10 mouse cellular contexts compared by ENCODE assay signal in the genomic region with DNA sequence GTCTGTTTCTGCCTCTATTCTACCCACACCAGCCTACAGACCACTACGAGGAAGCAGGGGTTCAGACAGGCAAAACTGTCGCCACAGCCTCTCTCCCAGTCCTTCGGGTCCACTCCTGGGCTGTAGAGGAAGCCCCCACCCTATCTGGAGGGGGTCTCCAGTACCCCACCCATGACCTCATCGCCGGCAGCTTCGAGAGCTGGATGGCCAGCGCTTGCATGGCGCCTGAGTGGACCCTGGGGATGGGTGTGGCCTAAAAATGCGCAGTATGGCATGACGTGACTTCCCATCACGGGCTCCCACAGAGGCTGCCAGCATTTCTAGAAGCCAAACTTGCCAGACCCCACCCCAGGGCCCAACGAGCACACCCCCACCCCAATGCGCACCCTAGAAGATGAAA. TPM values are rescaled to one million over a fixed set of nuclear protein-coding genes. Genes with fewer than 3 reads are reported as not detected.
A peak's percentile ranks its signal among the peaks of the same experiment; 100 is the strongest.
DNase-seq lines count a peak whose midpoint lies in the region; ATAC-seq lines count a peak whose summit lies in the region.
"Had no signal": no experiment of that assay in that cellular context is flagged by ENCODE, and none has a peak within 500 bp of the region (broad histone marks: within the 10 kb centered on the region; RNA-seq: fewer than 3 reads in every experiment).

No protein-coding gene starts in this region.

- no peak for DNase-seq in hindbrain, embryonic 14.5 days (ENCODE audit: low spot score)
- DNase-seq in gastrocnemius, postnatal 4 days (ENCODE audit: low spot score in 2 of 2), result peak; percentile 35 to 43
- DNase-seq in intestine, embryonic 14.5 days (ENCODE audit: low spot score), result no peak
- DNase-seq in lung, postnatal 4 days, result peak; percentile 55 to 76
- no peak for DNase-seq in liver, embryonic 11.5 days (ENCODE audit: low spot score)
- no peak for DNase-seq in adrenal gland, adult 2 months
- DNase-seq in midbrain, embryonic 10.5 days (ENCODE audit: low spot score), result no peak
- DNase-seq: right cerebral cortex, postnatal 14 days had no signal

- no peaks in the 10 kb centered on the region for H3K9me3 ChIP-seq in hindbrain, embryonic 14.5 days (ENCODE audit: control insufficient read depth, low read length)
- H3K9me3 ChIP-seq in hindbrain, embryonic 13.5 days, result no peaks in the 10 kb centered on the region
- H3K9me3 ChIP-seq in intestine, embryonic 14.5 days (ENCODE audit: control insufficient read depth, low read length), result no peaks in the 10 kb centered on the region
- no peaks in the 10 kb centered on the region for H3K9me3 ChIP-seq in liver, embryonic 11.5 days (ENCODE audit: control insufficient read depth, low read length)
- no peaks in the 10 kb centered on the region for H3K9me3 ChIP-seq in midbrain, embryonic 10.5 days (replicated peaks)
- H3K9me3 ChIP-seq: midbrain, embryonic 12.5 days had no signal

- no peak overlapping the region for H3K4me2 ChIP-seq in hindbrain, embryonic 14.5 days (replicated peaks)
- H3K4me2 ChIP-seq in hindbrain, embryonic 13.5 days, result no peak overlapping the region
- peak overlapping the region; percentile 44 for H3K4me2 ChIP-seq in intestine, embryonic 14.5 days (ENCODE audit: low read length)
- H3K4me2 ChIP-seq in liver, embryonic 11.5 days, result no peak overlapping the region
- H3K4me2 ChIP-seq: midbrain, embryonic 12.5 days had no signal

- WGBS in hindbrain, embryonic 14.5 days, result 92% methylated on average over 13 of the region's 13 CpGs
- 93% methylated on average over 13 of the region's 13 CpGs for WGBS in hindbrain, embryonic 13.5 days
- 88% methylated on average over 13 of the region's 13 CpGs for WGBS in intestine, embryonic 14.5 days
- 79% methylated on average over 13 of the region's 13 CpGs for WGBS in liver, embryonic 11.5 days
- 93% methylated on average over 13 of the region's 13 CpGs for WGBS in midbrain, embryonic 10.5 days

- no peaks in the 10 kb centered on the region for H3K4me1 ChIP-seq in hindbrain, embryonic 14.5 days (replicated peaks; ENCODE audit: control insufficient read depth, insufficient read depth, low read length)
- no peaks in the 10 kb centered on the region for H3K4me1 ChIP-seq in hindbrain, embryonic 13.5 days (replicated peaks)
- peaks cover 10% of the 10 kb centered on the region for H3K4me1 ChIP-seq in intestine, embryonic 14.5 days (replicated peaks; ENCODE audit: control insufficient read depth, insufficient read depth, low read length)
- no peaks in the 10 kb centered on the region for H3K4me1 ChIP-seq in liver, embryonic 11.5 days (replicated peaks; ENCODE audit: control insufficient read depth, insufficient read depth, low read length)
- H3K4me1 ChIP-seq in midbrain, embryonic 10.5 days, result no peaks in the 10 kb centered on the region
- H3K4me1 ChIP-seq: midbrain, embryonic 12.5 days had no signal

- 0 out of 2 replicates have a peak, but pooled peaks have one; percentile 24 for ATAC-seq in hindbrain, embryonic 14.5 days (ENCODE audit: low FRiP score)
- ATAC-seq in hindbrain, embryonic 13.5 days (ENCODE audit: low FRiP score), result no peak
- ATAC-seq in intestine, embryonic 14.5 days (replicated peaks; ENCODE audit: low FRiP score, low TSS enrichment, low read depth), result no peak
- no peak for ATAC-seq in liver, embryonic 11.5 days (replicated peaks; ENCODE audit: low FRiP score)

- no peak overlapping the region for H3K9ac ChIP-seq in hindbrain, embryonic 14.5 days
- no peak overlapping the region for H3K9ac ChIP-seq in hindbrain, embryonic 13.5 days
- no peak overlapping the region for H3K9ac ChIP-seq in intestine, embryonic 14.5 days (ENCODE audit: low read length)
- H3K9ac ChIP-seq in liver, embryonic 11.5 days (ENCODE audit: low read depth, low read length), result no peak overlapping the region
- H3K9ac ChIP-seq: midbrain, embryonic 12.5 days had no signal

- H3K27ac ChIP-seq in hindbrain, embryonic 14.5 days, result no peak overlapping the region
- H3K27ac ChIP-seq in hindbrain, embryonic 13.5 days, result no peak overlapping the region
- no peak overlapping the region for H3K27ac ChIP-seq in intestine, embryonic 14.5 days (ENCODE audit: low read depth)
- no peak overlapping the region for H3K27ac ChIP-seq in liver, embryonic 11.5 days (ENCODE audit: low read depth, low read length)
- no peak overlapping the region for H3K27ac ChIP-seq in midbrain, embryonic 10.5 days (replicated peaks)
- H3K27ac ChIP-seq: midbrain, embryonic 12.5 days had no signal

- H3K27me3 ChIP-seq in hindbrain, embryonic 14.5 days (ENCODE audit: control insufficient read depth, insufficient read depth, low read length), result no peaks in the 10 kb centered on the region
- H3K27me3 ChIP-seq in hindbrain, embryonic 13.5 days, result no peaks in the 10 kb centered on the region
- H3K27me3 ChIP-seq in intestine, embryonic 14.5 days (replicated peaks; ENCODE audit: control insufficient read depth, insufficient read depth, low read length), result no peaks in the 10 kb centered on the region
- H3K27me3 ChIP-seq in liver, embryonic 11.5 days (replicated peaks; ENCODE audit: control insufficient read depth, insufficient read depth, low read length), result no peaks in the 10 kb centered on the region
- no peaks in the 10 kb centered on the region for H3K27me3 ChIP-seq in midbrain, embryonic 10.5 days (ENCODE audit: low read depth, poor library complexity, severe bottlenecking)
- H3K27me3 ChIP-seq: midbrain, embryonic 12.5 days had no signal

- no peak overlapping the region for H3K4me3 ChIP-seq in hindbrain, embryonic 14.5 days (replicated peaks; ENCODE audit: low read length)
- no peak overlapping the region for H3K4me3 ChIP-seq in hindbrain, embryonic 13.5 days
- H3K4me3 ChIP-seq in intestine, embryonic 14.5 days (ENCODE audit: low read depth, low read length), result peak overlapping the region; percentile 25; the same call in 1 of the 2 replicates
- H3K4me3 ChIP-seq in liver, embryonic 11.5 days (ENCODE audit: low read depth, low read length), result no peak overlapping the region
- H3K4me3 ChIP-seq in midbrain, embryonic 10.5 days, result no peak overlapping the region
- H3K4me3 ChIP-seq: midbrain, embryonic 12.5 days had no signal

- no peaks in the 10 kb centered on the region for H3K36me3 ChIP-seq in hindbrain, embryonic 14.5 days (replicated peaks; ENCODE audit: control insufficient read depth, insufficient read depth)
- no peaks in the 10 kb centered on the region for H3K36me3 ChIP-seq in hindbrain, embryonic 13.5 days
- H3K36me3 ChIP-seq in intestine, embryonic 14.5 days (ENCODE audit: control insufficient read depth, insufficient read depth, low read length), result no peaks in the 10 kb centered on the region
- no peaks in the 10 kb centered on the region for H3K36me3 ChIP-seq in liver, embryonic 11.5 days (ENCODE audit: control insufficient read depth, insufficient read depth, low read length)
- no peaks in the 10 kb centered on the region for H3K36me3 ChIP-seq in midbrain, embryonic 10.5 days
- H3K36me3 ChIP-seq: midbrain, embryonic 12.5 days had no signal

RNA-seq across cellular contexts. Expression of gene C1qtnf7, which starts 2.0 kb away (rescaled TPM):
- 1.1 and 1.7 TPM in 2 replicates for polyA plus RNA-seq in hindbrain, embryonic 14.5 days (2014; fragmentation: Nextera tagmentation; extraction: Ambion mirVana)
- polyA plus RNA-seq in hindbrain, embryonic 13.5 days (2015; fragmentation: Nextera tagmentation; extraction: Ambion mirVana), result 0.98 and 2.2 TPM in 2 replicates
- total RNA-seq in gastrocnemius, postnatal 4 days (2021), result 1 to 10 TPM; 3.5 to 4.2 TPM
- polyA plus RNA-seq in intestine, embryonic 14.5 days (2014; fragmentation: Nextera tagmentation; extraction: Ambion mirVana), result 6.7 and 6.8 TPM in 2 replicates
- polyA plus RNA-seq in liver, embryonic 11.5 days (2014; fragmentation: Nextera tagmentation; extraction: Ambion mirVana), result 2.3 and 2.6 TPM in 2 replicates
- total RNA-seq in adrenal gland, adult 2 months (2021), result 1 to 10 TPM; 3.7 to 6.3 TPM
- polyA plus RNA-seq in adrenal gland, adult 2 months (2012; rRNA removed), result 0.65 and 1.2 TPM in 2 replicates
- polyA plus RNA-seq in midbrain, embryonic 10.5 days (2016; fragmentation: Nextera tagmentation; extraction: Ambion mirVana), result 0.12 and 0.41 TPM in 2 replicates

Comparison
In these comparisons a context has a peak if more than half of its experiments do, and no peak if none do; other contexts are left out.
1. DNase-seq: peak in gastrocnemius, postnatal 4 days (2 of 2) and lung, postnatal 4 days (2 of 2); none in hindbrain, embryonic 14.5 days (single experiment), intestine, embryonic 14.5 days (single experiment), liver, embryonic 11.5 days (single experiment), adrenal gland, adult 2 months (single experiment) and midbrain, embryonic 10.5 days (single experiment).